Mouse (Mus musculus): ENCODE data around the gene 9530077C05Rik.

DNA sequence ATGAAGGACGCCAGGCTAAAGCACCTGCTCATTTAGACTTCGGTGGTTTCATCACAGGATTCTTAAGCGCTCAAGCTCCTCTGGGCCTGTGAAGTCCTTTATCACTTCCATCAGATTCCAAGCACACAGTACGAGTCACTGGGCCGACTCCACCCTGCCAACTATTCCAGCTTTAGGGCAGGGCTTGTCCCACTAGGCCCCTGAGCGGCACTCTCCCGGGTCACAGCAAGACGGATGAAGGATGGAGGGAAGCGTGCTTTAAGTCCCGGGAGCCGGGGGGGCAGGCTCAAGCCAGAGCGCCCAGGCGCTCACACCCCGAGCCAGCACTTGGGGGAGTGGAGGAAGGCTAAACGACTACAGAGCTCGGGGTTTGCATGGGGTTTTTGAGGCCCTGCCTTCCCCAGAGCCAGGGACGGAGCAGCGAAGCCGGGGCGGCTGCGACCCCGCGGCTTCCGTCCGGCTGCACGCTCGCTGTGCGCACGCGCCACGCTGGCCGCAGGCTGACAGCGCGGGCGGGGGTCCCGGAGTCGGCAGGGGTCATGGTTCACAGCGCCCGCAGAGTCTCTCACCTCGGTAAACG lies 22.8 kb upstream of the 9530077C05Rik start:
- TF ChIP-seq CTCF (IDR thresholded peaks at IDR 0.05; ENCODE audit: control insufficient read depth, insufficient read depth, low read length) (no peak), POLR2A (IDR thresholded peaks at IDR 0.05; ENCODE audit: borderline replicate concordance, control insufficient read depth, low read depth, low read length) (peak; percentile 47)

All from bone marrow, adult 2 months (tissue).